Mouse (Mus musculus) midbrain, embryonic 11.5 days (tissue): Measurements from ENCODE around the gene Podn. TPM values are rescaled to one million over a fixed set of nuclear protein-coding genes. Genes with fewer than 3 reads are reported as not detected.

Experiments
- ATAC-seq: fragments of 200-750 bp; cut with Nextera tagmentation; 2 replicates; pipeline ENCODE4 v1.8.0; 2017; ENCODE audit warnings: moderate TSS enrichment, moderate library complexity; ENCODE audit not compliant: low FRiP score
- DNase-seq: peaks from one replicate; pipeline ENCODE4 v3.0.0; 2015; ENCODE audit warnings: low spot score; ENCODE audit errors: missing footprints
- H3K27ac ChIP-seq: fragments of 300-500 bp; sonication (generic); 2 replicates; pipeline ENCODE4 v1.5.1; 2014; ENCODE audit warnings: low read depth, low read length
- H3K27me3 ChIP-seq: fragments of 300-500 bp; sonication (generic); 2 replicates; pipeline ENCODE4 v1.6.1; 2014; ENCODE audit warnings: mild to moderate bottlenecking, low read length, moderate library complexity, mixed read lengths; ENCODE audit not compliant: control insufficient read depth, insufficient read depth
- H3K36me3 ChIP-seq: fragments of 300-500 bp; sonication (generic); 2 replicates; pipeline ENCODE4 v1.6.1; 2014; ENCODE audit warnings: mild to moderate bottlenecking, low read length, moderate library complexity, mixed read lengths; ENCODE audit not compliant: control insufficient read depth, insufficient read depth
- H3K4me1 ChIP-seq: fragments of 300-500 bp; sonication (generic); 2 replicates; pipeline ENCODE4 v1.6.1; 2014; ENCODE audit warnings: low read length; ENCODE audit not compliant: control insufficient read depth, insufficient read depth
- H3K4me2 ChIP-seq: fragments of 300-500 bp; sonication (generic); 2 replicates; pipeline ENCODE4 v1.6.1; 2014; ENCODE audit warnings: mild to moderate bottlenecking, moderate library complexity
- H3K4me3 ChIP-seq: fragments of 300-500 bp; sonication (generic); 2 replicates; pipeline ENCODE4 v1.5.1; 2014; ENCODE audit warnings: low read depth, low read length
- H3K9ac ChIP-seq: fragments of 300-500 bp; sonication (generic); 2 replicates; pipeline ENCODE4 v1.6.1; 2014; ENCODE audit warnings: low read length
- H3K9me3 ChIP-seq: fragments of 300-500 bp; sonication (generic); 2 replicates; pipeline ENCODE4 v1.6.1; 2016; ENCODE audit warnings: low read length; ENCODE audit not compliant: control insufficient read depth
- WGBS: fragments of 180-500 bp; shearing (Covaris S2); extraction: QIAGEN DNeasy Blood & Tissue Kit; methylation state at CpG from one replicate; pipeline ENCODE4 v1.1.7; 2014; 5-methylcytosine and 5-hydroxymethylcytosine counted together
- microRNA-seq: library from miRNA; unstranded; fragments of <30 nt; microRNA quantifications from one replicate; pipeline ENCODE4, GENCODE M21; 2017
- polyA plus RNA-seq: library from polyadenylated mRNA; unstranded; fragments of >200 nt; fragmentation: Nextera tagmentation; extraction: Ambion mirVana; gene quantifications from 2 replicates; pipeline ENCODE4 v1.2.1, GENCODE M21; 2014

Gene Podn
- polyA plus RNA-seq, 1 experiment from 2014 or later = 0.45 TPM

- Histone ChIP-seq H3K27ac (no peak overlapping the region), H3K4me1 (no peaks in the 10 kb centered on the region), H3K36me3 (no peaks in the 10 kb centered on the region), H3K27me3 (no peaks in the 10 kb centered on the region), H3K4me3 (no peak overlapping the region), H3K9me3 (no peaks in the 10 kb centered on the region), H3K9ac (no peak overlapping the region), H3K4me2 (no peak overlapping the region)
- DNase-seq = no peak
- ATAC-seq = no peak
- WGBS = 55% methylated on average over 4 of the region's 4 CpGs
Observed at GRCm38 (mm10) chr4:107977593-107977992, 118.7 kb downstream of the Podn start.

GRCm38 (mm10) chr4:107975004-107975403 is 121.2 kb downstream of the Podn start:
- H3K27me3 ChIP-seq = no peaks in the 10 kb centered on the region
- H3K9ac ChIP-seq = no peak overlapping the region
- no peaks in the 10 kb centered on the region for H3K36me3 ChIP-seq
- no peak overlapping the region for H3K4me3 ChIP-seq
- WGBS = 80% methylated on average over 7 of the region's 7 CpGs
- H3K4me2 ChIP-seq = no peak overlapping the region
- H3K9me3 ChIP-seq = no peaks in the 10 kb centered on the region
- no peak for ATAC-seq
- DNase-seq = no peak
- H3K4me1 ChIP-seq = no peaks in the 10 kb centered on the region
- no peak overlapping the region for H3K27ac ChIP-seq

- H3K36me3 ChIP-seq = no peaks in the 10 kb centered on the region
- H3K4me1 ChIP-seq = no peaks in the 10 kb centered on the region
- H3K4me3 ChIP-seq = no peak overlapping the region
- no peaks in the 10 kb centered on the region for H3K27me3 ChIP-seq
- no peak overlapping the region for H3K4me2 ChIP-seq
- DNase-seq = no peak
- H3K9ac ChIP-seq = no peak overlapping the region
- ATAC-seq = no peak
- WGBS = 84% methylated on average over 11 of the region's 11 CpGs
- no peak overlapping the region for H3K27ac ChIP-seq
- H3K9me3 ChIP-seq = no peaks in the 10 kb centered on the region
Observed at GRCm38 (mm10) chr4:107974527-107974926, 121.7 kb downstream of the Podn start.

- H3K9me3 ChIP-seq = no peaks in the 10 kb centered on the region
- no peak for ATAC-seq
- H3K4me2 ChIP-seq = no peak overlapping the region
- no peaks in the 10 kb centered on the region; the same call in 1 of the 2 replicates for H3K4me1 ChIP-seq
- 96% methylated on average over 1 of the region's 1 CpGs for WGBS
- no peaks in the 10 kb centered on the region for H3K27me3 ChIP-seq
- H3K9ac ChIP-seq = no peak overlapping the region
- no peaks in the 10 kb centered on the region for H3K36me3 ChIP-seq
- DNase-seq = no peak
- no peak overlapping the region for H3K4me3 ChIP-seq
- no peak overlapping the region for H3K27ac ChIP-seq
Observed at GRCm38 (mm10) chr4:107971162-107971561, 125.1 kb downstream of the Podn start.

GRCm38 (mm10) chr4:107969781-107970180 is 126.5 kb downstream of the Podn start:
- no peaks in the 10 kb centered on the region for H3K9me3 ChIP-seq
- no peaks in the 10 kb centered on the region for H3K36me3 ChIP-seq
- no peaks in the 10 kb centered on the region; the same call in 1 of the 2 replicates for H3K4me1 ChIP-seq
- H3K27me3 ChIP-seq = no peaks in the 10 kb centered on the region
- H3K4me2 ChIP-seq = no peak overlapping the region
- no peak for ATAC-seq
- DNase-seq = no peak
- no peak overlapping the region for H3K27ac ChIP-seq
- H3K4me3 ChIP-seq = no peak overlapping the region
- H3K9ac ChIP-seq = no peak overlapping the region

- Histone ChIP-seq H3K4me3 (no peak within 1 kb of the TSS), H3K4me1 (no peaks in the 10 kb centered on the region; the same call in 1 of the 2 replicates), H3K27me3 (no peaks in the 10 kb centered on the region), H3K4me2 (no peak within 1 kb of the TSS), H3K27ac (no peak within 1 kb of the TSS), H3K9ac (no peak within 1 kb of the TSS), H3K9me3 (no peaks in the 10 kb centered on the region), H3K36me3 (no peaks in the 10 kb centered on the region)
- no peak for DNase-seq
- no peak for ATAC-seq
- WGBS = 83% methylated on average over 16 of the region's 16 CpGs
Observed at GRCm38 (mm10) chr4:107967966-107968682, 128.1 kb downstream of the Podn start, which contains the start of gene Slc1a7. Slc1a7 (plus strand) TSS chr4:107968332.

- H3K4me1 ChIP-seq = no peaks in the 10 kb centered on the region; the same call in 1 of the 2 replicates
- H3K27ac ChIP-seq = no peak overlapping the region
- H3K36me3 ChIP-seq = no peaks in the 10 kb centered on the region
- no peak overlapping the region for H3K9ac ChIP-seq
- DNase-seq (no peak), ATAC-seq (no peak)
- no peaks in the 10 kb centered on the region for H3K27me3 ChIP-seq
- H3K9me3 ChIP-seq = no peaks in the 10 kb centered on the region
- no peak overlapping the region for H3K4me3 ChIP-seq
- WGBS = 68% methylated on average over 5 of the region's 5 CpGs
- H3K4me2 ChIP-seq = no peak overlapping the region
Observed at GRCm38 (mm10) chr4:107966416-107967109, 129.7 kb downstream of the Podn start.

Small RNA genes within 50 kb of the gene (microRNA-seq; reads per million reads assigned to microRNA genes)
- gene Mir6397 = not detected

Other genes with a start within 250 kb of the Podn start
- 268 and 272 TPM in 2 replicates for gene Magoh, start 216.7 kb downstream of the Podn start, polyA plus RNA-seq
- 130 and 134 TPM in 2 replicates for gene 0610037L13Rik, start 206.6 kb downstream of the Podn start, polyA plus RNA-seq
- 34.2 and 35.5 TPM in 2 replicates for gene Cpt2, start 172.8 kb downstream of the Podn start, polyA plus RNA-seq
- not detected in 2 replicates for gene Slc1a7, start 128.1 kb downstream of the Podn start, polyA plus RNA-seq
- gene Scp2, start 48.6 kb upstream of the Podn start, polyA plus RNA-seq = 233 and 236 TPM in 2 replicates
- gene Echdc2, start 69.0 kb upstream of the Podn start, polyA plus RNA-seq = 11.7 and 13.8 TPM in 2 replicates
- gene Zyg11a, start 121.6 kb upstream of the Podn start, polyA plus RNA-seq = not detected in 2 replicates
- gene Zyg11b, start 204.7 kb upstream of the Podn start, polyA plus RNA-seq = 18.8 and 22.5 TPM in 2 replicates
- gene Coa7, start 231.7 kb upstream of the Podn start, polyA plus RNA-seq = 54.6 and 55.5 TPM in 2 replicates